ENCODE assay signal across 8 mouse cellular contexts in genomic region chr10:34281211-34281961, GRCm38 (mm10). TPM values are rescaled to one million over a fixed set of nuclear protein-coding genes. Genes with fewer than 3 reads are reported as not detected.
DNase-seq lines count a peak whose midpoint lies in the region; ATAC-seq lines count a peak whose summit lies in the region.

No protein-coding gene starts in this region.

- H3K4me1 ChIP-seq in embryonic facial prominence, embryonic 12.5 days, result peaks cover 8% of the 10 kb centered on the region
- peaks cover 10% of the 10 kb centered on the region; the same call in 1 of the 2 replicates for H3K4me1 ChIP-seq in intestine, embryonic 16.5 days (ENCODE audit: control insufficient read depth, insufficient read depth, low read length)
- H3K4me1 ChIP-seq in neural tube, embryonic 15.5 days, result peaks cover 24% of the 10 kb centered on the region

- peak overlapping the region; percentile 99 for H3K4me3 ChIP-seq in embryonic facial prominence, embryonic 12.5 days
- peak overlapping the region; percentile 94 for H3K4me3 ChIP-seq in intestine, embryonic 16.5 days (ENCODE audit: low read length)
- peak overlapping the region; percentile 71 for H3K4me3 ChIP-seq in neural tube, embryonic 15.5 days (replicated peaks)

- H3K4me2 ChIP-seq in embryonic facial prominence, embryonic 12.5 days (replicated peaks), result peak overlapping the region; percentile 75
- peak overlapping the region; percentile 79 for H3K4me2 ChIP-seq in intestine, embryonic 16.5 days (ENCODE audit: low read depth, low read length)
- H3K4me2 ChIP-seq in neural tube, embryonic 15.5 days, result peak overlapping the region; percentile 73

- H3K27me3 ChIP-seq in embryonic facial prominence, embryonic 12.5 days, result no peaks in the 10 kb centered on the region
- no peaks in the 10 kb centered on the region for H3K27me3 ChIP-seq in intestine, embryonic 16.5 days (replicated peaks; ENCODE audit: control insufficient read depth, insufficient read depth, low read length)
- no peaks in the 10 kb centered on the region for H3K27me3 ChIP-seq in neural tube, embryonic 15.5 days (replicated peaks)

- no peaks in the 10 kb centered on the region for H3K9me3 ChIP-seq in embryonic facial prominence, embryonic 12.5 days
- H3K9me3 ChIP-seq in intestine, embryonic 16.5 days (ENCODE audit: control insufficient read depth, low read length), result no peaks in the 10 kb centered on the region
- H3K9me3 ChIP-seq in neural tube, embryonic 15.5 days (replicated peaks), result no peaks in the 10 kb centered on the region

- ATAC-seq in embryonic facial prominence, embryonic 12.5 days (ENCODE audit: insufficient number of reproducible peaks, insufficient read depth, low FRiP score, low TSS enrichment), result peak; percentile 28; the same call in 1 of the 2 replicates
- ATAC-seq in intestine, embryonic 16.5 days, result peak; percentile 40
- ATAC-seq in neural tube, embryonic 15.5 days (ENCODE audit: low FRiP score), result peak; percentile 49

- DNase-seq in layer of hippocampus, adult 11-12 months (ENCODE audit: low spot score), result peak; percentile 11
- DNase-seq in layer of hippocampus, postnatal 25 days (ENCODE audit: extremely low spot score in 1 of 2, low spot score in 1 of 2), result no peak
- DNase-seq in MN1 (ENCODE audit: low spot score), result peak; percentile 82
- no peak for DNase-seq in ovary, postnatal 10 days (ENCODE audit: low spot score)
- DNase-seq in adrenal gland, postnatal 25 days, result no peak

- H3K36me3 ChIP-seq in embryonic facial prominence, embryonic 12.5 days, result no peaks in the 10 kb centered on the region; the same call in 1 of the 2 replicates
- H3K36me3 ChIP-seq in intestine, embryonic 16.5 days (ENCODE audit: control insufficient read depth, insufficient read depth, low read length), result no peaks in the 10 kb centered on the region
- no peaks in the 10 kb centered on the region for H3K36me3 ChIP-seq in neural tube, embryonic 15.5 days

- peak overlapping the region; percentile 80 for H3K27ac ChIP-seq in embryonic facial prominence, embryonic 12.5 days
- peak overlapping the region; percentile 70 for H3K27ac ChIP-seq in intestine, embryonic 16.5 days (ENCODE audit: low read length)
- peak overlapping the region; percentile 89 for H3K27ac ChIP-seq in neural tube, embryonic 15.5 days (replicated peaks)

- H3K9ac ChIP-seq in embryonic facial prominence, embryonic 12.5 days, result peak overlapping the region; percentile 92
- peak overlapping the region; percentile 88 for H3K9ac ChIP-seq in intestine, embryonic 16.5 days (ENCODE audit: low read depth, low read length)
- peak overlapping the region; percentile 90 for H3K9ac ChIP-seq in neural tube, embryonic 15.5 days (replicated peaks)

- 20% methylated on average over 14 of the region's 14 CpGs for WGBS in embryonic facial prominence, embryonic 12.5 days
- 18% methylated on average over 14 of the region's 14 CpGs for WGBS in intestine, embryonic 16.5 days
- 16% methylated on average over 14 of the region's 14 CpGs for WGBS in neural tube, embryonic 15.5 days

RNA-seq across cellular contexts. Expression of gene Tspyl1, which starts 0.6 kb away (rescaled TPM):
- 100 to 1,000 TPM; 145 to 155 TPM for total RNA-seq in layer of hippocampus, postnatal 25 days (2021)
- polyA plus RNA-seq in embryonic facial prominence, embryonic 12.5 days (2016; fragmentation: Nextera tagmentation; extraction: Ambion mirVana), result 93.2 and 94.1 TPM in 2 replicates
- 49.2 and 51.2 TPM in 2 replicates for polyA plus RNA-seq in intestine, embryonic 16.5 days (2015; fragmentation: Nextera tagmentation; extraction: Ambion mirVana)
- polyA plus RNA-seq in neural tube, embryonic 15.5 days (2015; fragmentation: Nextera tagmentation; extraction: Ambion mirVana), result 139 and 158 TPM in 2 replicates
- 59.9 and 66.6 TPM in 2 replicates for total RNA-seq in adrenal gland, postnatal 25 days (2021)

RNA-seq across cellular contexts. Expression of gene Tspyl4, which starts 15.9 kb away (rescaled TPM):
- 100 to 1,000 TPM; 342 to 371 TPM for total RNA-seq in layer of hippocampus, postnatal 25 days (2021)
- polyA plus RNA-seq in embryonic facial prominence, embryonic 12.5 days (2016; fragmentation: Nextera tagmentation; extraction: Ambion mirVana), result 37.8 and 40.2 TPM in 2 replicates
- polyA plus RNA-seq in intestine, embryonic 16.5 days (2015; fragmentation: Nextera tagmentation; extraction: Ambion mirVana), result 12.8 and 13.6 TPM in 2 replicates
- 348 and 414 TPM in 2 replicates for polyA plus RNA-seq in neural tube, embryonic 15.5 days (2015; fragmentation: Nextera tagmentation; extraction: Ambion mirVana)
- 13.6 and 15.0 TPM in 2 replicates for total RNA-seq in adrenal gland, postnatal 25 days (2021)

Comparison
In these comparisons a context has a peak if more than half of its experiments do, and no peak if none do; other contexts are left out.
1. DNase-seq: peak in layer of hippocampus, adult 11-12 months (single experiment) and MN1 (single experiment); none in layer of hippocampus, postnatal 25 days (0 of 2), ovary, postnatal 10 days (single experiment) and adrenal gland, postnatal 25 days (single experiment).
2. Peak in every context shown above with its lines, with median percentiles within 50 percentile points of each other: ATAC-seq, H3K27ac ChIP-seq, H3K4me2 ChIP-seq, H3K4me3 ChIP-seq and H3K9ac ChIP-seq.